Mouse (Mus musculus): Measurements from ENCODE around the gene Spin4.

Spin4 gene

DNA sequence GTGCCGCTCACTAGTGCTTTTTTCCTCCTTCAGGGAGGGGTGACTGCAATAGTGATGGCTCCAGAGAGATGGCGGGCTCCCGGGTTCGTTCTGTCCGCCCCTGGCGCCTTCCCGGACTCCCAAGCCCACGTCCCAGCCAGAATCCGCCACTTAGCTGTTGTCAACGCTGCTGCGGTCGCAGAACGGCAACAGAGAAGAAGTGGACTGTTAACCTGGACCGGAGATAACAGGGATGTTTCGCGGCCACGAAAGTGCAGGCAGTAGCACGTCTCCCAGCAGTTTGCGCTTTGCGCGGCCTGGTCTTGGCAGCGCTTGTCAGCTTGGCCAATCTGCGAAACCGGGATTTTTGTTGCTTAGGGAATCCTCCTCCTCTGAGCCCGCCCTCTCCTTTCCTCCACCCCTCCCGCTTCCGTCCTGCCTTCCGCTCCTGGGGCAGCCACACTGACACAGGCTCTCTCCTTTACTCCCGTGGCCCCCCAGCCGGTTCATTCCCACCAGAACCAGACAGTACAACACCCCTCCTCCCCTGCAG is at the start of gene Spin4:
Gene Spin4 (minus strand): TSS at position 322 of the 532 bp plus-strand sequence.
- peak; percentile 46 to 48 for DNase-seq (ENCODE audit: low spot score in 2 of 2)

DNA sequence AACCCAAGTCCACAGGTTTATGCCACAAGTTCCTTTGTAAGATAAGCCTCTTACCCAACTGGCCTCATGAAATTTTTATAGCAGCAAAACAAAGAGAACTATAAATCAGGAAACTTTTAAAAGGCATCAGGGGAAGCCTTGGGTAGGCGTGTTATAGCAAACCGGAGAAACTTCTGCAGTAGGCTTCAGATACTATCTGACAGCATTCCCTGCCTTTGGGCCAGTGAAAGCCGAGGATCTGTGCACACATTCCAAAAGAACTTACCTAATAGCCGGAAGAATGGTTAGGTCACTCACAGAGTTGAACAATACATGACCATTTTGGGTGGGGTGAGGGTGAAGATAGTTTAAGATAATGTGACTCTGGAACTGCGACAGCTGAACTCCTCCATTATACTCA is 1.4 kb upstream of the Spin4 start:
- no peak for DNase-seq (ENCODE audit: low spot score in 2 of 2)

DNA sequence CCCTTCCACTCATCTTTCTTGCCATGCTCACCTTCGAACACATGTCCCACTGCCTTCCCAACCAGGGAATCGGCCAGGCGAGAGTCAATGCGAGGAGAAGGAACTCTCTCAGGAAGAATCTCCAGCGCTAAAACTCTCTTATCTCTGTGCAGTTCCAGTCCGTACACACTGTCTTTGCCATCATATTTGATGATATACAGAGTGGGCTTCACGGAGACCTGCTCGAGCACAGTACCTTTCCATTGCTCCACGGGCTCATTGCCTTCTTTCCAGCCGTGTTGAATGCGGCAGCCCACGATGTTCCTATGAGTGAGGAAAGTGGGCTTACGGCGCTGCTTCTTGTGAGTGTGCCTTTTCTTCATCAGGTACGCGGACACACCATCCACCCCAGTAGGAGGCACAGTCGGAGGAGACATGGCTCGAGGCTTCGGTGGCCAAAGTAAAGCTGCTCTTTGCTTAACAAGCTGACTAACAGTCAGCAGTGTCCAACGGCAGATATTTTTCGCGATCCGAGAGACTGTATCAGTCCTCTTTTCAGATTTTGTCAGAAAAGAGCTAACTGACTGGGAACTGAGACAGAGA is 612 bp downstream of the Spin4 start:
- no peak for DNase-seq (ENCODE audit: low spot score in 2 of 2)

DNA sequence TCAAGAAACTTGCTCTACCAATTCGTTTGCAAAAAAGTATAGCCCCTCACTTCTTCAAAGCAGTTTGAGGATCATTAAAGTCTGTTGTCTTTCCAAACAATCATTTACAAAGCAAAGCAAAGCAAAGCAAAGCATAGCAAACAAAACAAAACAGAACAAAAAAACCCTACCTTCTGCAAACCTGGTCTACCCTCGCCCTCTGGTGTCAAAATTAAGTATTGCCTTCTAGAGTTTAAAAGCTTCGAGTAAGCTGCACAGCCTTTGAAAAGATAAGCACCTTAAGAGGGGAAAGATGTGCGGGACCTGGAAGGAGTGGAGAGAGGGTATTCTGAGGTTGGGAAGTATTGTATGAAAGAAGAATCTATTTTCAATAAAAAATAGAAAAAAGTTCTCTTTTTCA is 14.4 kb downstream of the Spin4 start:
- DNase-seq (ENCODE audit: low spot score in 2 of 2) = no peak

DNA sequence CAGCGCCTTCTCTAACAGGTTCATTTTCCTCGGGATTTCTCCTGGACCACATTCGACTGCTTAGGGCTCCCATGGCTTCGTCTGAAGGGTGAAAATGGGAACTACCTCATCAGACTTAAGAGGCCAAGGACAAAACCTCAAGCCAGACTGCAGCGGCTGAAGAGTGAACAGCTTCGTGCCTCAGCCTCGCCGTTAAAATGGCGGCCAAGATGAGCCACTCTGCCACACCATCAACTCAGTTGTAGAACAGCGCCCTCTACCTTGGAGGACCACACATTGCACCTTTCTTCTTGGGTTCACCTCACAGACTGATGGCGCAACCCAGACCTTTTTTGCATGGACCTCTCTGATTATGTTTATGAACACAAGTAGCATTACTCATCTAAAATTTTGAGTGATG is 27.6 kb downstream of the Spin4 start:
- no peak for DNase-seq (ENCODE audit: low spot score in 2 of 2)

DNA sequence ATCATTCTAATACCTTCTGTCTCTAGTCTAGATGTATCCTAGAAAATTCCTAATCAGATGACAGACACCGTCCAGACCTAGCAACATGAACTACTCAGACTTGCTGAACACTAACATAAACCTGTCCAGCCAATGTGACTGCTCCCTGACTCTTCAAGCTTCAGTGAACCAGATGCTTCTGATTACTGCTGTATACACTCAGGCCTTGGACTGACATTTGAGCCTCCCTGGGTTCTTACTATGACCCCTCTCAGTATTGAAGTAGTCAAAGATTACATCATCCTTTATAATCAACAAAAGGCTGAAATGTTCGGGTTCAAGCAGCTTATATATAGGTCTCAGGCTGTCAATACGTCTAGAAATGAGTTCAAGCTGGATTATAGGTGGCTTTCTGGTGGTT is 32.4 kb downstream of the Spin4 start:
- no peak for DNase-seq (ENCODE audit: low spot score in 2 of 2)

DNA sequence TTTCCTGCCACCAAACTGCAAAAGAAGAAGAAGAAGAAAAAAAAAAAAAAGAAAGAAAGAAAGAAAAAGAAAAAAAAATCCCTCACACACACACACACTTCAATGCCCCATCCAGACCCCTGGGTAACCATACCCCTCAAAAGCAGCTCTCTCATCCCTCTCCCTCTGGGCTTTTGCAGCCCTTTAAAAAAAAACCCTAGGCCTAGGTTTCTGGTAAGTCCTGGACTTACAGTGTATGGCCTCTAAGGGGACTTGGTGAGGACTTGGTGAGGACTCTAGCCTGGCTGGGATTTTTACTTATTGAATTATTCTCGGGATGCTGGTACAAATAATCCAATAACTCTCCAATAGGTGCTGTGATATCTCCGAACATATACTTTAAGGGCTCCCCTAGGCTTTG is 35.6 kb downstream of the Spin4 start:
- no peak for DNase-seq (ENCODE audit: low spot score in 2 of 2)

DNA sequence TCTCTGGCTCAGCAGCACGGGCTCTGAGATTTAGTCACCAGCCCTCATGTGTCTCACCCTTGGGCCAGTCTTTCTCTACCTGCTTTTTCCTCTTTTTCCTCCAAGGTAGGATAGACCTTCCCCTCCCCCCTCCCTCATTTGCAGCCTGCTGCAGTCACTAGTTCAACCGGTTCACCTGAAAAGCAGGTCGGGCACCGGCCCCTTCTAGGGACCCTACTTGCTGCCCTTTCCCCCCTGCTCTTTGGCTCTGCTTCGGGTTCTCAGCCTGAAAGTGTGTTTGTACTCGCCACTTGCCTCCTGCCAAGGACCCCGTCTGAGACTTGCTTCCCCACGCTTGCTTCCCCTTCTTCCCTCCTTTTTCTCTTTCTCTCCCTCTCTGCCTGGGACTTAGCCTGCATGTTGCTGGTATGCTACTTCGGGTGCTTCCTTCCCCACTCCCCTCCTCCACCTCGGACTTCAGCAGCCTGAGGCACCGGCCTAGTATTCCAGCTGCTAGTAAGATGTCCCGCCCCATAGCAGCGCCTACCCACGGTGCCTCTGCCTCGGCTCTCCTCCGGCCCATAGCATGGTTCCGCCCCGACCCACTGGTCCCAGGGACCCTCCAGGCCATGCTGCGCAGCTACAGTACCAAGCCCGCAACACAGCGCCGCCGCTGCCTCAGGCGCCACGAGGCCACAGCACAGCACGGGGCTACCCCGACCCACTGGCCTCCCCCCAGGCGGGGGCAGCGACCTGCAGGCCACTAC is 36.2 kb downstream of the Spin4 start:
- no peak for DNase-seq (ENCODE audit: low spot score in 2 of 2)
